Mouse (Mus musculus) spleen, postnatal 36 days (tissue): ENCODE results near the gene Gm6370.
"Not testable (repeated sequence)": the region's sequence is repeated elsewhere in the genome, so short reads cannot be mapped to it uniquely, and the experiment has no call there.

Source experiments
- DNase-seq, 2 experiments: peaks; one replicate each; pipeline ENCODE4 v3.0.0; 2022; ENCODE audit warnings: low spot score in 2 of 2, mixed read lengths in 1 of 2

The Gm6370 gene

DNA sequence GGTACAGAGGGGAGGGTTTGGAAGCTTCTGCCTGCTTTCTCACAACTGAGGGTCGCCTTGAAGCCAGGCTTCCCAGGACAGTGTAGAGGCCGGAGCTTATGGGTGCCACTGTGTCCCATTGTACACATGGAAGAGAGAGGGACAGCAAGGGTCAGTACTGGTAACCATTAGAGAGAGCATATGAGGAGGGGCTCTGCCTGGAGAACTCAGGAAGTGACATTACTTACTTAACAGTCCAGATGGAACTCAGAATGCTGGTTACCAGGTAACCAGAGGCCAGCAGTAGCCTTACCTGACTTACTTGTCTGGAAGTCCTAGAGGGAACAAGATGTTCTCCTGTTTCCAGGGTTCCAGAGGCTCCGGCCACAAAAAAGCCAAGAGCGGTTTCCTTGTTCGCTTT is at the start of gene Gm6370:
TSS of gene Gm6370 (plus strand) at position 301 of the 400 bp plus-strand sequence.
- not testable (repeated sequence) for DNase-seq

DNA sequence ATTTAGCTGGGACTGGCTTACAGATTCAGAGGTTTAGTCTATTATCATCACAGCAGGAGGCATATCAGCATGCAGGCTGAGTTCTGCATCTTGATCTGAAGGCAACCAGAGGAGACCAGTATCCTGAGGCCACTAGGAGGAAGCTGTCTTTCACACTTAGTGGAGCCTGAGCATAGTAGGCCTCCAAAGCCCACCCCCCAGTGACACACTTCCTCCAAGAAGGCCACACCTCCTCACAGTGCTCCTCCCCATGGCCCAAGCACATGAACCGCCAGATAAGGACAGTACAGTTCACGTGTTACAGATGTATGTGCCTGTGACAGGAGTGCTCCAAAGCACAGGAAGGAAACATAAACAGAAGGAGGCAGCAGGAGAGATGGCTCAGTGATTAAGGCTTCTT is 48.4 kb upstream of the Gm6370 start:
- DNase-seq: no peak

DNA sequence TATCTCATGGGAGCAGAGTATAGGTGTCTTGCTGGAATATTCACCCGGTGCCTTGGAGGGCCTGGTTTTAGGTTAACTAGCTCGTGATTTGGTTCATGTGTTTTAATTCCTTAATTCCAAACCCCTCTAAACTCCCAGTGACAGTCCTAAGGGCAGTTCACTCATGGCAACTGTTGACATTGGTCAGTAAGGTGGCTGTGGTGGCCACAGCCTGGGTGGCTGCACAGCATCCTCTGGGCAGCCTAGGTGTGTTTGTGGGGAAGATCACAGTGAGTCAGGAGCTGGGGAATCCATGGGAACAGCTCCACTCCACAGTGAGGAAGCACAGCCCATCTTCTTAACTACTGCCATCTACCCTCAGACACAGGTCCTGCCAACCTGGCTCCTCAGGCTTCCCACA is 44.5 kb upstream of the Gm6370 start:
- DNase-seq: no peak

DNA sequence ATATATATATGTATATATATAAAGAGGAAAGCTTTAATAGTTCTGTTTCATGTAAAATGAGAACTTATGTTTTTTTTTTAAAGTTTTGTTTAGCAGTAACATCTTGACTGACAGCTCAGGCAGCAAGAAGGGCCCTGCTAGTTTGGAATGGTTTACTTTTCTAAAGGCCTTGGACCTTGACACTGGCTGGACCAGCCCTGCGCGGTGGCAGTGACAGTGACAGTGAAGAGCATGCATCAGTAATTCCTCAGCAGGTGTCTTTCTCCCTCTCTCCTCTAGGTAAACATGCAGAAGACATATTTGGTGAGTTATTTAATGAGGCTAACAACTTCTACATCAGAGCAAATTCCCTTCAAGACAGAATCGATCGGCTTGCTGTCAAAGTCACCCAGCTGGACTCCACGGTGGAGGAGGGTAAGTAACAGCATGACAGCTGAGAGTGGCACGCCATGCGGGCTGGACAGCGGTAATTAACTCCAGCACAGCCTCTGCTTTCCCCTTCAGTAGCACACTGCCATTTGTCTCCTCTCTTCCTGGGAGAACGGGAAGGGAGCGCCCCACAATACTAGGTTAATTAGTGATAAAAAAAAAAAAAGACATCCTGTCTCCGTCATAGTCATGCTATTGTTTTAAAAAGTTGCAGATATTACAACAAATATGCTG is 39.4 kb upstream of the Gm6370 start:
- no peak for DNase-seq

DNA sequence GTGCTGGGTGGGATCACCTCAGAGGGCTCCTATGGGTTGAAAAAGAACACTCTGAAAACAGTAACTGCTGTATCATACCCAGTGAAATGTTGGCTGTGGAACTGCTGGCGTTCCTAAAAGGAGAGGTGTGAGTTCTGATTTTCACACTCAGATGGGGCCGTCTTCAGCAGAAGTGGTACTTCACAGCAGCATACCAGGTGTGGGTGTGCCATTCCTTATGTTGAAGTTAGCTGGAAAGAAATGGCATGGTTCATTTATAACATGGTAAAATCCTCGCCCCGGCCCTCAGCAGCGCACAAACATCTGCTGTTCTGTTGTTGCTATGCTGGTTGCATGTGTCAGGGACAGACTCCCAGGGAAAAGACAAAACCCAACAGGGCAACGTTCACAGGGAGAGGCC is 37.6 kb upstream of the Gm6370 start:
- no peak for DNase-seq

DNA sequence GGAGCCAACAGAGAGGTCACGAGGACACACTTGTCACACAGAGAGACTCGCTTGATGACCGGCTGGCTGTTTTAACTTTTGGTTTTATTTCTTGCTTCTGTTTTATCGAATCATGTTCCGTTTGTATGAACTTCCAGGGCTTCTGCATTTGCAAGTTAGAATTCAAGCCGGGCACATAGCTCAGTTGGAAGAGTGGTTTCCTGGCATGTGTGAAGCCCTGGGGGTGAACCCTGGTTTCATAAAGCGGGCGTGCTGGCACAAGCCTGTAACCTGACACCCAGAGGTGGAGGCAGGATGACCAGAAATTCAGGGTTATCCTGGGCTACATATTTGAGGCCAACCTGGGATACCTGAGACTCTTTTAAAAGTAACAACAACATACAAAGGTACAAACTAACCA is 29.6 kb upstream of the Gm6370 start:
- DNase-seq: no peak

DNA sequence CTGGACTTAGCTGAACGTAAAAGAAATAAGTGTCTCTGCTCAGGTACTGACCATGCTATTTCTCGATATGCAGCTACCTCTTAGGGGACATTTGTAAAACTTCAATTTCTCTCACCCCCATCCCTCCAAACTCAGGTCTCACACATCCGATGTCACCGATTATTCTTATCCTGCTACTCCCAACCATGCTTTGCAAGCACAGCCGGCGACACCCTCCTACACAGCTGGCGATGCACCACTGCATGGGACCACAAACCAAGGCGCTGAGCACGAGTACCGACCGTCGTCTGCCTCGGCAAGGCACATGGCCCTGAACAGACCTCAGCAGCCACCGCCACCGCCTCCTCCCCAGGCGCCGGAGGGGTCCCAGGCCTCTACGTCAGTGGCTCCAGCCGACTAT is 24.5 kb upstream of the Gm6370 start:
- no peak for DNase-seq

DNA sequence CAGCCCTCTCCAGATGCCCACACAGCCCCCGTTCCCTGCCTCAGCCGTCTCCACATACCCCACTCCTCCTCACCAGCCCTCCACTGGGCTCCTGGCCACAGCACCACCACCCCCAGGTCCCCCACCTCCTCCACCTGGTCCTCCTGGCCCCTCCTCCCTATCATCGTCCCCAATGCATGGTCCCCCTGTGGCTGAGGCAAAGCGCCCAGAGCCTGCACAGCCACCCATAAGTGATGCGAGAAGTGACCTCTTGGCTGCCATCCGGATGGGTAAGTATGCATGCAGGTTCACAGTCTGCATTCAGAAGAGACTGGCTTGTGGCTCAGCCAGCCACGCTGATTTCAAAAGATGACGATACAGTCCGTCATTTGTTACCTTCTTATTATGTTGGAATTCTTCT is 22.9 kb upstream of the Gm6370 start:
- no peak for DNase-seq

DNA sequence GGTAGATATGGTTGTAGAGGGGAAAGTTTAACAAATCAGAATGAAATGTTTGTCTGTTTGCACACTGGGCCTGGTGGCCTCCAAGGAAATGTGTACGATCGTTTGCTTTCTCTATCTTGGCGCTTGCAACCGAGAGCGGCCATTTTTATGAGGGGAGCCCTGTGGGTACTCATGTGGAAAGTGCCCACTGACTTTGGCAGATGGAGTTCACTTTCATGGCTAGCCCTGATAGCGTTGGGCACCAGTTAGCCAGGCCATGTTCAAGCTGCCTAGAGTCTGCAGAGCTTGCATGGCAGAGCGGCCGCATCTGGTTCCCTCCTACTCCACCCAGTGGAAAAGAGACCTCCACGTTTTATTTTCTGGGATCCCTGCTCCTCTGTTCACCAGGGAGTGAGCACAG is 20.3 kb upstream of the Gm6370 start:
- no peak for DNase-seq

DNA sequence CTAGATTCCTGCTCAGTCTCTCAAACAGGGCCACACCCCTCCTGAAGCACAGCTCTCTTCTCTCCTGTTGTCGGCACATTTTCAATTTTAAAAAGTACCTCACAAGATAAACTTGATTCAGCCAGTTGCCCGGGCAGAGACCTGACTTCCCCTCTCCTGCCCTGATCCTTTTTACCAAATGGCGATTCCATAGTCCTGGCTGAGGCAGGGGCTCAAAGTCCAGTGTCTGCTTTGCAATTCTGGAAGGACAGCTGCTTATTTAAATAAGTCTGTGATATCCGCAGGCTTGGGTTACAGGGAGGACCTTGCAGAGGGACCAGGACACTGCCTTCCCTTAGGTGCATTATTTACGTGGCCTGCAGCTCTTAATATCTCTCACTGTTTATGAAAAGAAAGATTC is 19.9 kb upstream of the Gm6370 start:
- DNase-seq: no peak

DNA sequence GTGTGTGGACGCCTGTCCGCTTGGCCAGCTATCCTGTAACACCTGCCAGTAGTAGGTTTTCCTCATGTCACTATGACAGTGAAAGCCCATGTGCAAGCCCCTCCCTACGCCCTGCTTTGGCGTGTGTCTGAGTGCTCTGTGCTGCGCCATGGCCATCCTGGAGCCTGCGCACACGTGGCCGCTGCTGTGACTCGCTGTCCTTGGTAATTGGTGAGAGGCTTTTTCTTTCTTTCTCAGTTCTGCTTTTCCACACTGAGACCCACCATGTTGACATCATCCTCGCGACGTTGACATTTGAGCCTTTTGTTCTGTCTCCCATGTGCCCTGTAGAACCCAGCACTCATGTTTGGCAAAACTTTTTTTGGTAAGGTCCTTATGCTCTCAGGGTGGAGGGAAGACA is 19.3 kb upstream of the Gm6370 start:
- DNase-seq: no peak

DNA sequence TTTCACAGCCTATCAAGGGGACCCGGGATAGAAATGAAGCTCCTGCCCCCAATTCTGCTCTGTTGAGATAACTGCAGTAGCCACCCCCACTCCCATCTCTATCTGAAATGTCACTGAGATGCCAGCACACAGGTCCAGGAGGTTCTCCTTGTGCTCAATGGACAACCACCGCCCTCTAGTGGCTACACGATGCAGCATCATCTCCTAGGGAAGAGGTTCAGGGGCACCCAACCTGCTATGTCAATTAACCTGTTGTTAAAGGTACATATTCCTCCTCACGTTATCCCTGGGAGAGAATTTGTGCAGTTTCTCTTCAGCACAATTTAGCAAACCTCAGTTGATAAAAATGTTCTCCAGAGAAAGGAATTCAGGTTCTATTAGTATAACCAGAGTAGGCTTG is 11.6 kb upstream of the Gm6370 start:
- DNase-seq: not testable (repeated sequence)

DNA sequence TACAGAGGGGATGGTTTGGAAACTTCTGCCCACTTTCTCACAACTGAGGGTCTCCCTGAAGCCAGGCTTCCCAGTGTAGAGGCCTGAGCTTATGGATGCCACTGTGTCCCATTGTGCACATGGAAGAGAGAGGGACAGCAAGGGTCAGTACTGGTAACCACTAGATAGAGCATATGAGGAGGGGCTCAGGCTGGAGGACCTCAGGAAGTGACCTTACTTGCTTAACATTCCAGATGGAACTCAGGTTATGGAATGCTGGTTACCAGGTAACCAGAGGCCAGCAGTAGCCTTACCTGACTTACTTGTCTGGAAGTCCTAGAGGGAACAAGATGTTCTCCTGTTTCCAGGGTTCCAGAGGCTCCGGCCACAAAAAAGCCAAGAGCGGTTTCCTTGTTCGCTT is 9.5 kb upstream of the Gm6370 start, which contains the start of gene Gm6408:
TSS of gene Gm6408 (plus strand) at position 301 of the 400 bp plus-strand sequence.
- DNase-seq: not testable (repeated sequence)

DNA sequence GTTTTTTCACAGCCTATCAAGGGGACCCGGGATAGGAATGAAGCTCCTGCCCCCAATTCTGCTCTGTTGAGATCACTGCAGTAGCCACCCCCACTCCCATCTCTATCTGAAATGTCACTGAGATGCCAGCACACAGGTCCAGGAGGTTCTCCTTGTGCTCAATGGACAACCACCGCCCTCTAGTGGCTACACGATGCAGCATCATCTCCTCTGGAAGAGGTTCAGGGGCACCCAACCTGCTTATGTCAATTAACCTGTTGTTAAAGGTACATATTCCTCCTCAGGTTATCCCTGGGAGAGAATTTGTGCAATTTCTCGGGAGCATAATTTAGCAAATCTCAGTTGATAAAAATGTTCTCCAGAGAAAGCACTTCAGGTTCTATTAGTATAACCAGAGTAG is 2.2 kb upstream of the Gm6370 start:
- not testable (repeated sequence) for DNase-seq

DNA sequence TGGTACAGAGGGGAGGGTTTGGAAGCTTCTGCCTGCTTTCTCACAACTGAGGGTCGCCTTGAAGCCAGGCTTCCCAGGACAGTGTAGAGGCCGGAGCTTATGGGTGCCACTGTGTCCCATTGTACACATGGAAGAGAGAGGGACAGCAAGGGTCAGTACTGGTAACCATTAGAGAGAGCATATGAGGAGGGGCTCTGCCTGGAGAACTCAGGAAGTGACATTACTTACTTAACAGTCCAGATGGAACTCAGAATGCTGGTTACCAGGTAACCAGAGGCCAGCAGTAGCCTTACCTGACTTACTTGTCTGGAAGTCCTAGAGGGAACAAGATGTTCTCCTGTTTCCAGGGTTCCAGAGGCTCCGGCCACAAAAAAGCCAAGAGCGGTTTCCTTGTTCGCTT is 10.9 kb downstream of the Gm6370 start, which contains the start of gene 4930449I24Rik:
TSS of gene 4930449I24Rik (plus strand) at position 301 of the 400 bp plus-strand sequence.
- not testable (repeated sequence) for DNase-seq

DNA sequence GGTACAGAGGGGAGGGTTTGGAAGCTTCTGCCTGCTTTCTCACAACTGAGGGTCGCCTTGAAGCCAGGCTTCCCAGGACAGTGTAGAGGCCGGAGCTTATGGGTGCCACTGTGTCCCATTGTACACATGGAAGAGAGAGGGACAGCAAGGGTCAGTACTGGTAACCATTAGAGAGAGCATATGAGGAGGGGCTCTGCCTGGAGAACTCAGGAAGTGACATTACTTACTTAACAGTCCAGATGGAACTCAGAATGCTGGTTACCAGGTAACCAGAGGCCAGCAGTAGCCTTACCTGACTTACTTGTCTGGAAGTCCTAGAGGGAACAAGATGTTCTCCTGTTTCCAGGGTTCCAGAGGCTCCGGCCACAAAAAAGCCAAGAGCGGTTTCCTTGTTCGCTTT is 22.7 kb downstream of the Gm6370 start, which contains the start of gene Gm3402:
TSS of gene Gm3402 (plus strand) at position 301 of the 400 bp plus-strand sequence.
- DNase-seq: not testable (repeated sequence)

DNA sequence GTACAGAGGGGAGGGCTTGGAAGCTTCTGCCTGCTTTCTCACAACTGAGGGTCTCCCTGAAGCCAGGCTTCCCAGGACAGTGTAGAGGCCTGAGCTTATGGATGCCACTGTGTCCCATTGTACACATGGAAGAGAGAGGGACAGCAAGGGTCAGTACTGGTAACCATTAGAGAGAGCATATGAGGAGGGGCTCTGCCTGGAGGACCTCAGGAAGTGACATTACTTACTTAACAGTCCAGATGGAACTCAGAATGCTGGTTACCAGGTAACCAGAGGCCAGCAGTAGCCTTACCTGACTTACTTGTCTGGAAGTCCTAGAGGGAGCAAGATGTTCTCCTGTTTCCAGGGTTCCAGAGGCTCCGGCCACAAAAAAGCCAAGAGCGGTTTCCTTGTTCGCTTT is 34.3 kb downstream of the Gm6370 start, which contains the start of gene Gm3404:
TSS of gene Gm3404 (plus strand) at position 301 of the 400 bp plus-strand sequence.
- not testable (repeated sequence) for DNase-seq

DNA sequence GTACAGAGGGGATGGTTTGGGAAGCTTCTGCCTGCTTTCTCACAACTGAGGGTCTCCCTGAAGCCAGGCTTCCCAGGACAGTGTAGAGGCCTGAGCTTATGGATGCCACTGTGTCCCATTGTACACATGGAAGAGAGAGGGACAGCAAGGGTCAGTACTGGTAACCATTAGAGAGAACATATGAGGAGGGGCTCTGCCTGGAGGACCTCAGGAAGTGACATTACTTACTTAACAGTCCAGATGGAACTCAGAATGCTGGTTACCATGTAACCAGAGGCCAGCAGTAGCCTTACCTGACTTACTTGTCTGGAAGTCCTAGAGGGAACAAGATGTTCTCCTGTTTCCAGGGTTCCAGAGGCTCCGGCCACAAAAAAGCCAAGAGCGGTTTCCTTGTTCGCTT is 46.2 kb downstream of the Gm6370 start, which contains the start of gene Gm3409:
TSS of gene Gm3409 (plus strand) at position 301 of the 400 bp plus-strand sequence.
- DNase-seq: not testable (repeated sequence)
